Mouse (Mus musculus): Measurements from ENCODE around the gene Arhgef3.
"Not testable (repeated sequence)": the region's sequence is repeated elsewhere in the genome, so short reads cannot be mapped to it uniquely, and the experiment has no call there.

Arhgef3 gene

DNA sequence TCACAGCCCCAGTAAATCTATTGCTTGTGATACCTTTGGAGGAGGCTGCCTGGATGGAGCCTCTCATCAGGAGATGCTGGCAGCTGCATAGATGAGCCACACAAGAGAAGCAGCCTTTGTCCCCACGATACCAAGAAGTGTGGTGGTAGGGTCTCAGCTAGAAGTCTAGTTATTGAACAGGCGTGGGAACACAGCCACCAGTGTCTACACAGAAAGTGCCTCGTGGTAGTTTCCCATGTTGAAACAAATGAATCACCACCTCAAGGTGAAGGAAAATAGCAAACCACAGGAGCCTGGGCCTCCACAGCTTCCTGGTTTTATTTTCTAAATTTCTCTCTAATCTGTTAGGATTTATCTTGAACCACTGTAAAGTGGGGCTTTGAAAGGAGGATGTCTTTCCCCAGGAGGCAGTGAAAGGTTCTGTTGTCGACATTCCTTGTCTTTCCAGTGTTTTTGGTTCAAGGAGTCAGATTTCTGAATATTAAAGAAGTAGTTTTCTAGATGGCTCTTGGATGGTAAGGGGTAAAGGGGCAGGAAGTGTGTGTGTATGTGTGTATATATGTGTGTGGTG is 119.7 kb downstream of the Arhgef3 start:
- no peak for DNase-seq

DNA sequence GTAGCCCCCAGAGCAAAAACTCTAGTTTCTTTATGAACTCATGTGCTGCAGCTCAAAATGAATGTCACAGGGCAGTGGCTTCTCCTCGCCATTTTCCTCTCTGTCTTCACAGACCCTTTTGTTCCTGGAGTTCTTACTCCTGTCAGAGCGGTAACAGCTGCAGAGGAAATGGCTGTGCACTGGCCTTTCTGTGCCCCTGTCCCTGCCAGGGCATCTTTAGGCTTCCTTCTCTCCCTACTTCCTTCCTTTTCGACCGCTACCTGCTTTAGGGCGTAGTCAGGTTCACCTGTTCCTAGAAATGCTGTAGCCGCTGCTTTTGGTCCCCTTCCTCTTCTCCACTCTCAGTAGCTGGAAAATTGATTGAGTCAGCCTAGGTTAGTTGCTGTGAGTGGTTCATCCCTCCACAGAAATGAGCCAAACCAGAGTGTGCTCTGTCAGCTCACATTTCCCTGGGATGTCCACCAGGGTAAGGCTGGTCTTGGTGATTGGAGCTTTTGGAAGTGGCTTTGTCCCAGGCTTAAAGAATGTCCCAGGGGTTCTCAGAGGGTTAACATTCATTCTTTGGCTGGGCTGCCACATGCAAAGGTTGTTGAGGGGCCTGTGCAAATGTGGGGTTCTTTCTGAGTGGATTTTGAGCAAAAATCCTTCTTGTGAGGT is 121.3 kb downstream of the Arhgef3 start:
- no peak for DNase-seq

DNA sequence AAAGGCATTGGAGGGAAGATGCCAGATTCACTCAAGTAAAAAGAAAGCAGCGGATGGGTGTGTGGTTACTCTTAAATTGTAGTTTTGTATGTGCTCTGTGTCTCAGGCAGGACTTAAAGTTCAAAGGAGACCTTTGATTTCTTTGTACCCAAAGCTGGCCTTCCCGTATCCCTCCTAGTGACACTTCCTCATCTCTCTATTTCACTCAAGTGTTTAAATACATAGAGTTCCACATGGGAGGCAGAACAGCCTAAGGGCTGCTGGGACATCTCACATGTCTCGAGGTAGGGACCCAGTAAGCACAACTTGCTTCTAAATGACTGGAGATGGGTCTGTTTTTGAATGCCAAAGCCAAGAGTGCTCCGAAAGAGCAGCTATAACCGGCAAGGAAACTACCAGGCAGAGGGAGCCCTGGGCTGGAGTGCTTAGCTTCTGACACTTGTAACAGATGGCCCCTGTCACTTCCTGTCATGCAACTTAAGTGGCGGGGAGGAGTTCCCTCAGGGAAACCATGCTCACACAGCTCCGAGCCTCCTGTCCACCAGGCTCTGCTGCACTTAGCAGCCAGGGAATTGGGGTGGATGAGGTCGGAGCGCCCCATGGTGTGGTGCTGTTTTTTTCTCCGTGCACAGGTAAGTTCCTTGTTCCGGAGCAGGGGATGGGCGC is 123.0 kb downstream of the Arhgef3 start:
- peak; percentile 75 to 81 for DNase-seq

DNA sequence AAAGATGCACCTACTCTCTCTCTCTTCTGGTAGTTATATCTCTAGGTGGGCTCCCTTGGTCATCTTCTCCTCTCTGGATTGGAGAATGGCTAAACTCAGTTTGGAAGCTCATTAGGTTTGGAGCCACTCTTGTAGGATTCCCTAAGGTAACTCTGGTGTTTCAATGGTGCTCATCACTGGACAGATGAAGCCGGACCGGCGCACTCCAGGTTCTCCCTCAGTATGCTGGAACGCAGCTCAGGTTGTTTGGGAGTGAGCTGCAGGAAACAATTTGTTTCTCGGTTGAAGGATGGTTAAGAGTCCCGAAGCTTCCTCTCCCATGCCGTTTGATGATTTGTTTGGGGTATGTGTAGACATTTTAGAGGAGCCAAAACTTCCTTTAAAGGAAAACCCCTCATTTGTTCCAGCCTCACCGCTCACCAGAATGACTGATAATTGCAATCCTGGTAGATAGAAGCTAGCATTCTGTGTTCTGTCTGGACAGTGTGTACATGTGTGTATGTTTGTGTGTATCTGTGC is 124.0 kb downstream of the Arhgef3 start:
- DNase-seq = peak; percentile 40 to 52

DNA sequence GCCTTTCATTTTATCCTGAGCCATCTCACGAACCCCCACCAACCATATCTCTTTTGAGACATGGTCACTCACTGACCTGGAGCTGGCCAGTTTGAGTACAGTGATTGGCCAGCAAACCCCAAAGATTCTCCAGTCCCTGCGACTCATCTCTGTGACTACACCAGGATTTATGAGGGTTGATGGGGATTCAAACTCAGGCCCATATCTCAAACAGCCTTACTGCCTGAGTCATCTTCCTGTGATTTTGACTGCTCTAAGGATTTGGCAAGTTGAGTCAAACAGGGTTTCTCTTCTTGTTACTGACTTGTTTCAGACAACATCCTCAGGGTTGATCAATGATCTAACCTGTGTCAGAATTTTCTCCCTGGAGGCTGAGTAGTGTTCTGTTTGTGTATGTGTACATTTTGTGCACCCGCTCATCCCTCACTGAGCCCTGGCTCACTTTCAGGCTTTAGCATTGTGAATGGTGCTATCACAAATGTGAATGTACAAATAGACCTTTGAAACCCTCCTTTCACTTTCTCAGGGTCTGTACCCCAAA is 124.9 kb downstream of the Arhgef3 start:
- DNase-seq = no peak

DNA sequence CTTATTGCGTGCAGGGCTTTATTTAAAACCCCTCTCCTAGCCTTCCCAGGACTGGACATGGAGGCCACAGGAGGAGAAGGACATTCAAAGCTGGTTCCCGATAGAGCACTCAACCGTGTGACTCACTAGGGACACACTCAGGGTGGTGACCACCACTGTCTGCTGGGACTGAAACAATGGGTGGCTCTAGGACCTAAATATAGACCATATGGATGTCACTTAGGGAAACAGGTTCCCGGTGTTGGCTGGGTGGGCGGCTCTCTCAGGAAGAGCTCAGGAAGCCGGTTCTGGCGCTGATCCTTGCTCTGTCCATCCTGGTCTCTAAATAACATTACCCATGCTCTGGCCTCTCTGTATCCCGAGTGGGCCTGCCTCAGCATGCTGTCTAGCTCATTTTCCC is 127.6 kb downstream of the Arhgef3 start:
- DNase-seq = no peak

DNA sequence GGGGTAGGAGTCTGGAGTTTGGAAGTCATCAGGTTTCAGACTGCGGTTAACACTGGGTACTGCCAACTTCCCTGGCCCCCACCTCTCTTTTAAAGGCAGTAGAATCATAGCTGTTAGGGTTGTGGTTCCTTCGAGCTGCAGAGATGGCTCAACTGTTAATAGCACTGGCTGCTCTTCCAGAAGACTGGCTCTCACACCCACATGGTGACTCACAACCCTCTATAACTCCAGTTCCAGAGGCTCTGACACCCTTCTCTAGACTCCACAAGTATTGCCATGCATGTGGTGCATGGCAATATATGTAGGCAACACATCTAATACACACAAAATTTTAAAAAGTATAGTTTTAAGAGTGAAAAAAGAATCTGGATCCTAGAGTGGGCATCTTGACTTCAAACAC is 128.1 kb downstream of the Arhgef3 start:
- DNase-seq = no peak

DNA sequence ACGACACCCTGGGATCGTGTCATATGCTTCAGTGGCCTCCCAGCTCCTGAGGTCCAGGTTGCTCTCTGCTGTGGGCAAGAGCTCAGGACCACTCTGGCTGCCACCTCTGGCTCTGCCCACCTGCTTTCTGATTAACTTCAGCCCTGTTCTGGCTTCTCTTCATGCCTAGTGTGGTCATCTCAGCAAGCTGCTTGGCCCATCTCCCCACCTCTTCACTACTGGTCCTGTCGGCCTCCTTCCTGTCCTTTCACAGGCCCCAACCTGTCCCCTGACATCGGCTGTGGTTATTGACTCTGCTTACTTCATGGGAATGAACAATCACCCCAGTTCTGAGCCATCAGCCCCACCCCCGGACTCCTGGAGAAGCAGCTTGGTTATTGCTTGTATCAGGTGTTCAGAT is 128.9 kb downstream of the Arhgef3 start:
- peak; percentile 29 to 39 for DNase-seq

DNA sequence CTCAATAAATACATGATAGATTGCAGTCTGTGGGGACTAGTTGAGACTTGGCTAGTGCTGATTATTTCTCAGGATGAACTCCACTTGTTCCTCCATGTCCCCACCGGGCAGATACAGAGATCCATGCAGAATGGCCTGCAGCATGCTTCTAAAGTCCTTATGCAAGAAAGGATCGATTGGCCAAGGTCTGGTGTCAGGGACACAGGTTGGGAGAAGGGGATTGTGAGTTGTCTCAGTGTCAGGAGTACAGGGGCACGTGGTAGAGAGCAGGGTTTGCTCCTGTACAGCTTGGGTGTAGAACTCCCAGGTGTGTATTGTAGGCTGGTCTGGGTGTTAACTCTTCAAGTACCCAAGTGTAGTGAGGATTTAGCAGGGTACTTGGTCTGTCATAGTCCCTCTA is 130.2 kb downstream of the Arhgef3 start:
- DNase-seq = no peak

DNA sequence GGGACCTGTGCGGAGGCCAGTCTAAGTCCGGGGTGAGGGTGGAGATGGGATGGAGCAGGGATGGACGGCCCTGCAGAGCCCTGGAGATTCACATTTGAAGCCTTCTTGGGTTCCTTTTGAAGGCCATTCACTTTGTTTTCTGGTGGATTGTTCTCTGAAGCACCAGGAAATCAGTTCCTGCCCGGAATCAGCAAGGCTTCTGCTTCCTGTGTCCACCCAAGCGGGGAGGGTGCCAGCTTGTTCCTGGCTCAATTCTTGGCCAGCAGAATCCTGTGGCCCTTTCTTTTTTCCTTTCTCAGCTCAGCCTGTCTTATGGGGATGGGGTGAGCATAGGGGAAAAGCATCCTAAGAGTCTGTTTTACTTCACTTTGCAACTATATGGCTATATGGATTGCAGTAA is 131.7 kb downstream of the Arhgef3 start:
- DNase-seq = peak; percentile 66 to 68

DNA sequence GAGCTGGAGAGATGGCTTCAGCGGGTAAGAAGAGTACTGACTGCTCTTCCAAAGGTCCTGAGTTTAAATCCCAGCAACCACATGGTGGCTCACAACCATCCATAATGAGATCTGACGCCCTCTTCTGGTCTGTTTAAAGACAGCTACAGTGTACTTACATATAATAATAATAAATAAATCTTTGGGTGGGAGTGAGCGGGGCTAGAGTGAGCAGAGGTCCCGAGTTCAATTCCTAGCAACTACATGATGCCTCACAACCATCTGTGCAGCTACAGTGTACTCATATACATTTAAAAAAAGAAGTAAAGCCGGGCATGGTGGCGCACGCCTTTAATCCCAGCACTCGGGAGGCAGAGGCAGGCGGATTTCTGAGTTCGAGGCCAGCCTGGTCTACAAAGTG is 132.2 kb downstream of the Arhgef3 start:
- not testable (repeated sequence) for DNase-seq

DNA sequence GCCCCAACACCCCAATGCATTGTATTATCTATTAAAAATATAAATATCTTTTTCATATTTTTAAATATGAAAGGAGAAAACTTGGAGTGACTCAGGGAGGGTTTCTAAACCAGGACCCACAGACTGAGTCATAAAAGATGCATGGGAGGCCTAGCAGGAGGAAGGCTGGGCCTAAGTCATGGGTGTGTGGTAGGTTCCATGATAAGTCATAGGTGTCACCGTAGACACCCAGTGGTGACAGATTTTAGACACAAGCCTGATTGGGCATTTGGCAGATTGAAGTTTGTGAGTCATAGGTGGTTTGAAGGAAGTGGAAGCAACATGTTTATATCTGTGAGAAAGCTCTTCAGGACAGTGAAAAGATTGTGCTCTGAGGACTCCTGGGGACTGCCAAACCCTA is 134.4 kb downstream of the Arhgef3 start:
- no peak for DNase-seq

DNA sequence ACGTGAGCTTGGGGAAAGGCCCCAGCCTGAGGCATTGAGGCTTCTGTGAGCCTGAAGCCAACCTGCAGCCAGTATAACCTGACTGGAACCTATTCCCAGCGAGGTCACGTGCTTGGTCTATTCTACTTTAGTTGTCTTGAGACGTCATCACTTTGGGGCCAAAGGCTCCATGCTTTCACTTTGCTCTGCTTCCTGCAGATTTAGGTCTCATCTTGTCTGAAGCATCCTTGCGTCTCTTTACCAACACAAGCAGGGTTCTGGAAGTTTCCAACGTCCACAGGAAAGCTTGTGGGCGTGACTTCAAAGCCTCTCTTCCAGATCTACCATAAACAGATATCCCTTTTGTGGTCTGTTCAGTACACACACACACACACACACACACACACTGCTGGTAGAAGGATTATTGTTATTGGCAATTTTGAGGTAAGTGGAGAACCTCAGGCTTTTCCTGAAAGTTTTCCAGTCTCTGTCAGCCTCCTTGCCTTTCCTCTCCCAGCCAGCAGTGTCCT is 135.6 kb downstream of the Arhgef3 start:
- DNase-seq = no peak

DNA sequence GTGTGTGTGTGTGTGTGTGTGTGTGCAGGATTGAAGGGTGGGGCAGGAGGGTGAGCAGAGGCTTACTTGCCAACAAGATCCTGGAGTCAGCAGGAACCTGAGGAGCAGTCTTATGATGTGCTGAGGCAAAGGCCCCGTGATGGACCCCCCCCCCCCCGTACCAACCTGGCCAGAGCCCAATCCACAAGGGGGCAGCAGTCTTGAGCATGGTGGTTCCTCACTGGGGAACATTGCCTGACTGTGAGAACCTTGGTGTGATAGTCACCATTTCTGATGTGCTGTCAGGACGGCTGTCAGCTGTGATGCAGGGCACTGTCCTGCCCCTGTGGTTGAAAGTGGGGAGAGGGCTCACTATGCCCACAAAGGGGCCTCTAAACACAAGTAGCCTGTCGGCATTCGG is 138.7 kb downstream of the Arhgef3 start:
- DNase-seq = no peak

DNA sequence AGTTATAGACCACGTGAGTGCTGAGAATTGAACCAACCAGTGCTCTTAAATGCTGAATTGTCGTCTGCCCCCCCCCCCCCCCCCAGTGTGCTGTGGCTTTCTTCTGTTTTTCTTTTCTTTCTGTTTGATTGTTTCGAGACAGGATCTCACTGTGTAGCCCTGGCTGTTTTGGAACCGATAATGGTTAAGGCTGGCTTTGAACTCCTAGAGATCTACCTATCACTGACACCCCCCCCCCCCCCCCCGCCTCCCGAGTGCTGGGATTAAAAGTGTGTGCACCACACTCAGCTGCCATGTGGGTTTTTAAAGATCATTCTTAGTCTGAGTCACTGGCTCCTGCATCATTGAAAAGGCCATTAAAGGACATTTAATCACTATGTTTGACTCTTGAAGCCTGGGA is 147.7 kb downstream of the Arhgef3 start:
- DNase-seq = no peak

DNA sequence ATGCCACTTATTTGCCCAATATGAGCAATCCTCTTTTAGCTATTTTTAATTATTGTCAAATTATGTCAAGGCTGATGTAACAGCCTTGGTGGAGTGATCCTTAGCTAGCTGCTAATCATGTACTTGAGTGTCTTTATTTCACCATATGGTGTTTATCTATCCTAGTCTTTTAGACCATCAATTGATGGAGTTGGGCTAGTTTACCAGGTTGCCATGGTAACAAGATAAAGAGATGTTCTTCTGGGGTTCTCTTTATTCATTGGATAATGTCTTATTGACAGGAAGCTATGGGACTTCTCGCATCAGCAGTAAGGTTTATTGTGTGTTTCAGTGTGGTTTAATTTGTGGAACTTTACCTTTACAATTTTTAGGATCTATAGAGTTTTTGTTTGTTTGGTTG is 151.9 kb downstream of the Arhgef3 start:
- DNase-seq = no peak

DNA sequence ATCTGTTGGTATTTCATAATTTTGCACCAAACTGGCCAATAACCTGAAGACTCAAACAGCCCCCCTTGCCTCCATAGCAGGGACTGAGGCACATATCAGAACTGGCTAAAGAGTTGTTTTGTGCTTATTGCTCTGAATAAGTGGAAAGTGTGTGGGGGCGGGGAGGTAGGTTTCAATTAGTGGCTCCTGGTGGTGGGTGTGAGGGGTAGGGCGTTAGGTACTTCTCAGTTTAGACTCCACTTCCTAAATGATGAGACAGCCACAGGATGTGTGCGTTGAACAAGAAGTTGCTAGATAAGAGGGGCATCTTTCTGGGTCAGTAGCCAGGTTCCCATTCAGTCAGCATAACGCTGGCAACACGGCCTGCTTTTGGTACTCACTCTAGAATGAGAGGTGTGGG is 153.4 kb downstream of the Arhgef3 start:
- no peak for DNase-seq

DNA sequence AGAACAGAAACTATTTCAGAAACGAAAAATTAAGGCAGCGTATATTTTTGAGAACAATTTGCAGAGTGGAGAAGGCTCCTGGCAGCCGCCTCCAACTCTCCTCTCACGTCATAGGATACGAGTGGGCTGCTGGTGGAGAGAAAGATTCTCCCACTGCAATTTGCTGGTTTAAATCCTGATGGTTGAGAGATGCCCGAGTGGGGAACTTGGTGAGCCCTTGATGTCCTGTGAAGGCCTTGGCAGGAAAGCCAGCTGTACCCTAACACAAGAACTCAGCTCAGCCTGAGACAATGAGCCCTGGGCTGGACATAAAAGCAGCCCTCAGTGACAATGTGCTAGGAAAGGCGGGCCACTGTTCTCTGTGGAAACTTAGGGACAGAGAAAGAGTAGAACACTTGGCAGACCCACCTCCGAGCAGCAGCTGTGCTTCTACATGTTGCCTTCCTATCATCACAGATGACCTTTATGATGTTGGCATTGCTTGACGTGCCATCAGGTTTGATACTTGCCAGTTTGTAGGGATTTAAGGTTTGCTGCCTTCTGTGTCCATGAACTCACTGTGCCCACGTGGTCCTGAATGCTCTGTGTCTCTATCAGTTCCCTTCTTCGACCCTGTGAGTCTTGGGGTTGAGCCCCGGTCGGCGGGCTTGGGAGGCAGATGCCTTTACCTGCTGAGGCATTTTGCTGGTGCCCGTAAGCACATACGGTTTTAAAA is 154.4 kb downstream of the Arhgef3 start:
- peak; percentile 61 to 71 for DNase-seq

DNA sequence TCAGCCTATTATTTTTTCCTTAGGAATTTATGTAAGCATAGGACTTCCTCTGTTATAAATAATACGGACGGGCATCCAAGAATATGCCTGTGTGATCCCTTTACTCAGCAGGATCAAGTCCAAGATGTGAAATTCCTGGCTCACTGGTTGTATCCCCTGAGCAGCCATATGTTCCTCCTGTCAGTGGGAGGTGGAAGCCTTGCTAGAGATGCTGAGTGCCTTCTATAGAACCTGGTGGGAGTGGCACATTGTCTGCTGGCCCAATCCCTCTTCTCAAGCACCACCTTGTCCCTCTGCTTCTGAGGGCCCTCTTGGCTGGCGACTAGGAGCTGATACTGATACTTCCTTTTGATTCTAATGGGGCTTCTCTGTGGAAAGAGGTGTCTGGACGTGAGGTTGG is 155.1 kb downstream of the Arhgef3 start:
- DNase-seq = peak; percentile 85 to 92

DNA sequence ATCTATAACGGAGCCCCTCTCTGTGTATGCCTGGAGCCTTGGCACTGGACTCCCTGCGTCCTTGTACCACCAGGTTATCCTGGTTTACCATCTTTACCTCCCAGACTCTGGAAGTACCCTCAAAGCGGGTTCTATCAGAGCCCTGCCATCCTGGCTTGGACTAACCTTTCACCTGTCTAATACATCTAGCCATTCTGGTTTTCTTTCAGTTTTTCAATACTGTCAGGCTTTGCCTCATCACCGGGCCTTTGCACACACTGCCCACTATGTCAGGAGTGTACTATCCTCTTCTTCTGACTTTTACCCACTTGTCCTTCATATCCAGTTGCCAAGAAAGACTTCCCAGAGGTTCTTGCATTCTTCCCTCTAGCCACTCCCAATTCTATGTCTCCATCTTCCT is 155.8 kb downstream of the Arhgef3 start:
- DNase-seq = no peak

DNA sequence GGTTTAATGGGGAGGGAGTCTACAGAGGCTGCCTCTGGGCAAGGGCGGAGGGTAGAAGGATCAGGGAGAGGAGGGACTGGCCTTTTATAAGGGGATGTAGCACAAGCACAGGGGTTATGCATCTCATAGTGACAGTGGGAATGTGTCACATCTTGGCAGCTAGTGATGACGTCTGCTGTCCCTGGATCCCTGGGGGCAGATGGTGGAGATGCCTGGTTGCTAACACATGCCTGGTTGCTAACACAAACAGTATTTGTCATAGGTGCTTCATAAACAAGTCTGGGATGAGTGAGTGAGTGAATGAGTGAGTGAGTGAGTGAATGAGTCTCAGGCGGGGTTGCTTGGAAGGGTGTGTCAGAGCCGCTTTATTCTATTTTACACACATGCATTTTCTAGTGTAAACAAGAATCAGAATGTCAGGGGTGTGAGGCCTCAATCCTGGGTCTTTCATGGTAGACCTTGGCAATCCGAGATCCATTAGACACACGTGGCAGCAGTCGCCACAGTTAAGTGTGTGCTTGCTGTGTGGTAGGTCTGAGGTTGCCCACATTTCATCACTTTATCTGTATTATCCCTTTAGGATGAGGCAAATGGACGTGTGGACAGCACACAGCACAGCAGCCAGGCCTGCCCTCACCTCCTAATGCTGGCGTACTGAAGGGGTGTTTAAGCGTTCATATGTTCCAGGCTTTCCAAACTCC is 156.8 kb downstream of the Arhgef3 start:
- DNase-seq = peak; percentile 35 to 41

DNA sequence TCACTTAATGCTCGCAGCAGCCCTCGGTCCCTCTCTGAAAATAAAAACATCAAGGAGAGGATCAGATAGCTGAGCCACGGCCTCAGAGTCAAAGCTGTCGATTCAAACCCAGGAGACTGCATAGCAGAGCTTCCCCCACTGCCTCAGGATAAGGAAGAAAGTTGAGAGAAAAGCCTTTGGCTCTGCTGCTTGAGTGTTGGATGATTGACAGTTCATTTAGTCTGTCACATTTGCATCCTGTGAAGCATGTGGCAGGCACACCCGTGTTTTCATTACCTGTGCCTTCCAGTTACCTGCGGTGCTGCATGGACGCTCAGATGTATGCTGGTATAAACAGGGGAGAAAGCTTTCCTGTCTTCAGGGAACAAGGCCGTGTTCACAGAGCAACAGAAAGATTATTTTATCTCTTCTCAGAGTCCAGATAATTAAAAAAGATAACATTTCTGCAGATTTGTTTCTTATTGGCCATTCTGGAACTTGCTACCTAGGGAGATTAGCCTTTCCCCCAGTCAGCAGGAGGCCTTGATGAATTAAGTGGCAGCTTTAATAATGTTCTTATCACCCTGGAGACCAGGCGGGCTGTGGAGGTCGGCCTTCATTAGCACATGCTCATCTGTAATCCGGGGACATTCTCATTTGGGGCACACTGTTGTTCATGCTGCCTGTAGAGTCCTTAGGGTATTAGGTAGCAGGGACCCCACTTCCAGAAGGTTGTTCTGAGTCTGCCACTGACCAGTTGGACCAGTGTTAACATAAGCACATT is 157.6 kb downstream of the Arhgef3 start:
- DNase-seq = no peak

Data from cerebellum, adult 18-20 months (tissue).